Mouse (Mus musculus): ENCODE data around the gene Nrsn2. TPM values are rescaled to one million over a fixed set of nuclear protein-coding genes. Genes with fewer than 3 reads are reported as not detected.

Gene Nrsn2
- polyA plus RNA-seq, 1 experiment from 2014 or later, result 8.2 TPM

GRCm38 (mm10) chr2:152327980-152328379, 48.5 kb downstream of the Nrsn2 start:
- DNase-seq (ENCODE audit: low spot score) (no peak), ATAC-seq (ENCODE audit: low FRiP score) (no peak)
- Histone ChIP-seq H3K4me2 (replicated peaks; ENCODE audit: low read depth, low read length) (no peak overlapping the region), H3K9ac (ENCODE audit: low read depth, low read length) (no peak overlapping the region), H3K27ac (ENCODE audit: low read depth, low read length) (no peak overlapping the region), H3K4me3 (ENCODE audit: low read depth, low read length) (no peak overlapping the region), H3K36me3 (ENCODE audit: control insufficient read depth, insufficient read depth, low read length) (0 out of 2 replicates have a peak, but pooled peaks cover 2% of the 10 kb centered on the region), H3K9me3 (ENCODE audit: control insufficient read depth, low read length) (no peaks in the 10 kb centered on the region), H3K4me1 (replicated peaks; ENCODE audit: control insufficient read depth, insufficient read depth, low read length) (peaks cover 7% of the 10 kb centered on the region), H3K27me3 (ENCODE audit: control insufficient read depth, insufficient read depth, low read length) (no peaks in the 10 kb centered on the region)
- 82% methylated on average over 5 of the region's 5 CpGs for WGBS

- H3K27me3 ChIP-seq (ENCODE audit: control insufficient read depth, insufficient read depth, low read length), result no peaks in the 10 kb centered on the region
- H3K27ac ChIP-seq (ENCODE audit: low read depth, low read length), result no peak overlapping the region
- H3K9me3 ChIP-seq (ENCODE audit: control insufficient read depth, low read length), result no peaks in the 10 kb centered on the region
- WGBS, result 85% methylated on average over 8 of the region's 8 CpGs
- no peak overlapping the region for H3K9ac ChIP-seq (ENCODE audit: low read depth, low read length)
- DNase-seq (ENCODE audit: low spot score) (no peak), ATAC-seq (ENCODE audit: low FRiP score) (no peak)
- no peak overlapping the region for H3K4me3 ChIP-seq (ENCODE audit: low read depth, low read length)
- H3K36me3 ChIP-seq (ENCODE audit: control insufficient read depth, insufficient read depth, low read length), result 0 out of 2 replicates have a peak, but pooled peaks cover 2% of the 10 kb centered on the region
- no peak overlapping the region for H3K4me2 ChIP-seq (replicated peaks; ENCODE audit: low read depth, low read length)
- H3K4me1 ChIP-seq (replicated peaks; ENCODE audit: control insufficient read depth, insufficient read depth, low read length), result peaks cover 7% of the 10 kb centered on the region
Observed at GRCm38 (mm10) chr2:152326654-152327053, 49.8 kb downstream of the Nrsn2 start.

- Histone ChIP-seq H3K27me3 (ENCODE audit: control insufficient read depth, insufficient read depth, low read length) (no peaks in the 10 kb centered on the region), H3K36me3 (ENCODE audit: control insufficient read depth, insufficient read depth, low read length) (0 out of 2 replicates have a peak, but pooled peaks cover 2% of the 10 kb centered on the region), H3K4me3 (ENCODE audit: low read depth, low read length) (no peak overlapping the region), H3K9ac (ENCODE audit: low read depth, low read length) (no peak overlapping the region), H3K27ac (ENCODE audit: low read depth, low read length) (no peak overlapping the region), H3K4me2 (replicated peaks; ENCODE audit: low read depth, low read length) (no peak overlapping the region), H3K4me1 (replicated peaks; ENCODE audit: control insufficient read depth, insufficient read depth, low read length) (peaks cover 4% of the 10 kb centered on the region; the same call in 1 of the 2 replicates), H3K9me3 (ENCODE audit: control insufficient read depth, low read length) (no peaks in the 10 kb centered on the region)
- ATAC-seq (ENCODE audit: low FRiP score) (no peak), DNase-seq (ENCODE audit: low spot score) (no peak)
- 93% methylated on average over 13 of the region's 13 CpGs for WGBS
Observed at GRCm38 (mm10) chr2:152326157-152326556, 50.3 kb downstream of the Nrsn2 start.

GRCm38 (mm10) chr2:152324842-152325241, 51.6 kb downstream of the Nrsn2 start:
- Histone ChIP-seq H3K36me3 (ENCODE audit: control insufficient read depth, insufficient read depth, low read length) (0 out of 2 replicates have a peak, but pooled peaks cover 2% of the 10 kb centered on the region), H3K4me1 (replicated peaks; ENCODE audit: control insufficient read depth, insufficient read depth, low read length) (no peaks in the 10 kb centered on the region), H3K27ac (ENCODE audit: low read depth, low read length) (no peak overlapping the region), H3K4me3 (ENCODE audit: low read depth, low read length) (no peak overlapping the region), H3K27me3 (ENCODE audit: control insufficient read depth, insufficient read depth, low read length) (no peaks in the 10 kb centered on the region), H3K9ac (ENCODE audit: low read depth, low read length) (no peak overlapping the region), H3K4me2 (replicated peaks; ENCODE audit: low read depth, low read length) (no peak overlapping the region), H3K9me3 (ENCODE audit: control insufficient read depth, low read length) (no peaks in the 10 kb centered on the region)
- WGBS, result 89% methylated on average over 3 of the region's 3 CpGs
- no peak for DNase-seq (ENCODE audit: low spot score)
- ATAC-seq (ENCODE audit: low FRiP score), result no peak

- 94% methylated on average over 14 of the region's 14 CpGs for WGBS
- ATAC-seq (ENCODE audit: low FRiP score), result no peak
- H3K4me3 ChIP-seq (ENCODE audit: low read depth, low read length), result no peak overlapping the region
- DNase-seq (ENCODE audit: low spot score), result no peak
- 0 out of 2 replicates have a peak, but pooled peaks cover 2% of the 10 kb centered on the region for H3K36me3 ChIP-seq (ENCODE audit: control insufficient read depth, insufficient read depth, low read length)
- no peak overlapping the region for H3K9ac ChIP-seq (ENCODE audit: low read depth, low read length)
- H3K27ac ChIP-seq (ENCODE audit: low read depth, low read length), result no peak overlapping the region
- no peak overlapping the region for H3K4me2 ChIP-seq (replicated peaks; ENCODE audit: low read depth, low read length)
- H3K9me3 ChIP-seq (ENCODE audit: control insufficient read depth, low read length), result no peaks in the 10 kb centered on the region
- H3K27me3 ChIP-seq (ENCODE audit: control insufficient read depth, insufficient read depth, low read length), result no peaks in the 10 kb centered on the region
- no peaks in the 10 kb centered on the region for H3K4me1 ChIP-seq (replicated peaks; ENCODE audit: control insufficient read depth, insufficient read depth, low read length)
Observed at GRCm38 (mm10) chr2:152323971-152324370, 52.5 kb downstream of the Nrsn2 start.

GRCm38 (mm10) chr2:152322198-152322597, 54.2 kb downstream of the Nrsn2 start:
- Histone ChIP-seq H3K36me3 (ENCODE audit: control insufficient read depth, insufficient read depth, low read length) (0 out of 2 replicates have a peak, but pooled peaks cover 6% of the 10 kb centered on the region), H3K9me3 (ENCODE audit: control insufficient read depth, low read length) (no peaks in the 10 kb centered on the region), H3K27me3 (ENCODE audit: control insufficient read depth, insufficient read depth, low read length) (no peaks in the 10 kb centered on the region), H3K4me3 (ENCODE audit: low read depth, low read length) (no peak overlapping the region), H3K9ac (ENCODE audit: low read depth, low read length) (no peak overlapping the region), H3K27ac (ENCODE audit: low read depth, low read length) (no peak overlapping the region), H3K4me1 (replicated peaks; ENCODE audit: control insufficient read depth, insufficient read depth, low read length) (no peaks in the 10 kb centered on the region), H3K4me2 (replicated peaks; ENCODE audit: low read depth, low read length) (no peak overlapping the region)
- DNase-seq (ENCODE audit: low spot score) (no peak), ATAC-seq (ENCODE audit: low FRiP score) (no peak)
- WGBS, result 96% methylated on average over 6 of the region's 6 CpGs

GRCm38 (mm10) chr2:152321558-152321957, 54.9 kb downstream of the Nrsn2 start:
- Histone ChIP-seq H3K9me3 (ENCODE audit: control insufficient read depth, low read length) (no peaks in the 10 kb centered on the region), H3K27me3 (ENCODE audit: control insufficient read depth, insufficient read depth, low read length) (no peaks in the 10 kb centered on the region), H3K36me3 (ENCODE audit: control insufficient read depth, insufficient read depth, low read length) (0 out of 2 replicates have a peak, but pooled peaks cover 6% of the 10 kb centered on the region), H3K4me1 (replicated peaks; ENCODE audit: control insufficient read depth, insufficient read depth, low read length) (no peaks in the 10 kb centered on the region), H3K9ac (ENCODE audit: low read depth, low read length) (no peak overlapping the region), H3K4me3 (ENCODE audit: low read depth, low read length) (no peak overlapping the region), H3K4me2 (replicated peaks; ENCODE audit: low read depth, low read length) (no peak overlapping the region), H3K27ac (ENCODE audit: low read depth, low read length) (no peak overlapping the region)
- WGBS, result 87% methylated on average over 5 of the region's 5 CpGs
- no peak for ATAC-seq (ENCODE audit: low FRiP score)
- no peak for DNase-seq (ENCODE audit: low spot score)

Other genes with a start within 250 kb of the Nrsn2 start
- 10.7 and 13.1 TPM in 2 replicates for gene Tcf15, start 233.1 kb downstream of the Nrsn2 start, polyA plus RNA-seq (2014; fragmentation: Nextera tagmentation; extraction: Ambion mirVana)
- 70.3 and 135 TPM in 2 replicates for gene Csnk2a1, start 149.8 kb downstream of the Nrsn2 start, polyA plus RNA-seq (2014; fragmentation: Nextera tagmentation; extraction: Ambion mirVana)
- 23.7 and 24.2 TPM in 2 replicates for gene Tbc1d20, start 82.8 kb downstream of the Nrsn2 start, polyA plus RNA-seq (2014; fragmentation: Nextera tagmentation; extraction: Ambion mirVana)
- 64.7 and 70.6 TPM in 2 replicates for gene Rbck1, start 44.0 kb downstream of the Nrsn2 start, polyA plus RNA-seq (2014; fragmentation: Nextera tagmentation; extraction: Ambion mirVana)
- 0.86 and 1.7 TPM in 2 replicates for gene Trib3, start 32.6 kb downstream of the Nrsn2 start, polyA plus RNA-seq (2014; fragmentation: Nextera tagmentation; extraction: Ambion mirVana)
- gene Sox12, start 21.4 kb upstream of the Nrsn2 start, polyA plus RNA-seq (2014; fragmentation: Nextera tagmentation; extraction: Ambion mirVana), result 18.6 and 20.7 TPM in 2 replicates
- 42.9 and 45.9 TPM in 2 replicates for gene Zcchc3, start 38.4 kb upstream of the Nrsn2 start, polyA plus RNA-seq (2014; fragmentation: Nextera tagmentation; extraction: Ambion mirVana)
- 2.9 and 3.8 TPM in 2 replicates for gene 6820408C15Rik, start 38.9 kb upstream of the Nrsn2 start, polyA plus RNA-seq (2014; fragmentation: Nextera tagmentation; extraction: Ambion mirVana)
- not detected in 2 replicates for gene Defb23, start 88.0 kb upstream of the Nrsn2 start, polyA plus RNA-seq (2014; fragmentation: Nextera tagmentation; extraction: Ambion mirVana)
- gene Defb20, start 100.4 kb upstream of the Nrsn2 start, polyA plus RNA-seq (2014; fragmentation: Nextera tagmentation; extraction: Ambion mirVana), result not detected in 2 replicates
- gene Defb22, start 113.5 kb upstream of the Nrsn2 start, polyA plus RNA-seq (2014; fragmentation: Nextera tagmentation; extraction: Ambion mirVana), result not detected in 2 replicates
- gene Defb26, start 135.1 kb upstream of the Nrsn2 start, polyA plus RNA-seq (2014; fragmentation: Nextera tagmentation; extraction: Ambion mirVana), result not detected in 2 replicates
- gene Defb28, start 141.6 kb upstream of the Nrsn2 start, polyA plus RNA-seq (2014; fragmentation: Nextera tagmentation; extraction: Ambion mirVana), result not detected in 2 replicates
- gene Defb29, start 163.5 kb upstream of the Nrsn2 start, polyA plus RNA-seq (2014; fragmentation: Nextera tagmentation; extraction: Ambion mirVana), result not detected in 2 replicates
- gene Gm17416, start 192.7 kb upstream of the Nrsn2 start, polyA plus RNA-seq (2014; fragmentation: Nextera tagmentation; extraction: Ambion mirVana), result not detected in 2 replicates
- not detected in 2 replicates for gene Defb21, start 196.1 kb upstream of the Nrsn2 start, polyA plus RNA-seq (2014; fragmentation: Nextera tagmentation; extraction: Ambion mirVana)
- not detected in 2 replicates for gene Defb19, start 203.7 kb upstream of the Nrsn2 start, polyA plus RNA-seq (2014; fragmentation: Nextera tagmentation; extraction: Ambion mirVana)
- gene Defb45, start 222.8 kb upstream of the Nrsn2 start, polyA plus RNA-seq (2014; fragmentation: Nextera tagmentation; extraction: Ambion mirVana), result not detected in 2 replicates
- not detected in 2 replicates for gene Defb36, start 227.7 kb upstream of the Nrsn2 start, polyA plus RNA-seq (2014; fragmentation: Nextera tagmentation; extraction: Ambion mirVana)
- not detected in 2 replicates for gene Defb25, start 246.4 kb upstream of the Nrsn2 start, polyA plus RNA-seq (2014; fragmentation: Nextera tagmentation; extraction: Ambion mirVana)

Data from hindbrain, embryonic 11.5 days (tissue).